Mouse (Mus musculus) hematopoietic stem cell, adult 5-6 weeks (primary cell): ENCODE measurements around the gene Prg3. TPM values are rescaled to one million over a fixed set of nuclear protein-coding genes. Genes with fewer than 3 reads are reported as not detected.

Experiments
- ATAC-seq, 2 experiments: fragments of 125-278 bp in 1 of 2; replicated peaks in 1 of 2; 2 replicates each; pipeline ENCODE4 v1.8.0; 2016 to 2017; ENCODE audit warnings: inconsistent platforms in 2 of 2, mild to moderate bottlenecking in 2 of 2, moderate number of reproducible peaks in 2 of 2, low read depth in 1 of 2, moderate TSS enrichment in 1 of 2; ENCODE audit not compliant: low FRiP score in 2 of 2, poor library complexity in 2 of 2, severe bottlenecking in 2 of 2, insufficient read depth in 1 of 2, low TSS enrichment in 1 of 2
- total RNA-seq: library from RNA; stranded (forward); fragments of 172-1452, 232-1000 nt; gene quantifications from 2 replicates; pipeline ENCODE4 v1.2.3, GENCODE M21; 2017

Prg3 gene
- total RNA-seq, 1 experiment from 2014 or later: 3.0 TPM

GRCm38 (mm10) chr2:84964111-84964801 is 23.8 kb upstream of the Prg3 start:
- ATAC-seq: no peak

DNA sequence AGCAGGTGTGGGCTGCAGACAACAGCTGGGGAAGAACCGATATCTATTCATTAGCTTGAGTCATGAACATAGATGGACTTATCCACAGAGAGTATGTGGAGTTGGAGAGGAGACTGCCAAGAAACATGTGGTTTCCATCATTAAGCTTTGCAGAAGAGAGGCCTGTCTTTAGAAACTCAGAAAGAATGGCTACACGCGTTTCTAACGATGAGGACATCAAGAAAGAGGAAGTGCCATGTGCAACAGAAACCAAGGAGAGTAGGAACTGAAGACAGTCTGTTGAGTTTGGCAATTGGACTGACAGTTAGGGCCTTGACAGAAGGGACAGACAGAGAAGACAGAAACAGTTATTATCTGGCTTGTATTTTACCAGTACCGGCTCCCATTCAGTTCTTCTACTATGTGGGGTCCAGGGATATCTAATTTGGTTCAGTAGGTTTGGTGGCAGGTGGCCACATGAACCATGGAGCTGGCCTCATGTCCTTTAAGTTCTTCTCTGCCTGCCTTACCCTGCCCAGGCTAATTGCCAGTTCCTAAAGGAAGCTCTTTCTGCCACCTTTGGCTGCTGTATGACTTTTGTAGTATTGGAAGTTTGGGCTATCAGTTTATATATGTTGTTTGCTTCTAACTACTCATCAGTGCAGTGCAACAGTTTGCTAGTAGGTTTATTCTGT is 20.6 kb upstream of the Prg3 start:
- peak; percentile 89 to 91 for ATAC-seq

GRCm38 (mm10) chr2:84975580-84975979 is 12.4 kb upstream of the Prg3 start:
- ATAC-seq: no peak

DNA sequence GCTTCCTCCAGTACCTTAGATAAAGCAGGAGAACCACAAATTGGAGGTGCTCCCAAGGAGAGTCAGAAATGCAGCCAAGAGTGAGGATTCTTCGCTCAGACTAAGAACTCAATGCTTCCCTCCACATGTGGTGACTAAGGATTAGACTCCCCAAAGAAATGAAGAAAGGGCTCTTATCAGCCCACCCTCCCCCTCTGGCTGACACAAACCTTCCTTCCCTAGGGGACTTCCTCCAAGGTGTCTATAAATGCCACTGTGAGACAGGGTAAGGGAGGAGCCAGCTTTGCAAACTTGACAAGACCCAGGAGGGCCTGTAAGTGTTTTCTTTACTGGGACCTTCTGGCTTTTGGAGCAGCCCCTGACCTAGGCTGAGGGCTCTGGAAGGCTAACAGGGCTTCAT is 7.8 kb upstream of the Prg3 start, which contains the start of gene Prg2:
TSS of gene Prg2 (plus strand) at position 274 of the 400 bp plus-strand sequence.
- ATAC-seq: peak; percentile 37 to 45; a peak in 3 of 4 replicates

- no peak for ATAC-seq
These were observed 8.4 kb downstream of the Prg3 start for GRCm38 (mm10) chr2:84996376-84996775.

DNA sequence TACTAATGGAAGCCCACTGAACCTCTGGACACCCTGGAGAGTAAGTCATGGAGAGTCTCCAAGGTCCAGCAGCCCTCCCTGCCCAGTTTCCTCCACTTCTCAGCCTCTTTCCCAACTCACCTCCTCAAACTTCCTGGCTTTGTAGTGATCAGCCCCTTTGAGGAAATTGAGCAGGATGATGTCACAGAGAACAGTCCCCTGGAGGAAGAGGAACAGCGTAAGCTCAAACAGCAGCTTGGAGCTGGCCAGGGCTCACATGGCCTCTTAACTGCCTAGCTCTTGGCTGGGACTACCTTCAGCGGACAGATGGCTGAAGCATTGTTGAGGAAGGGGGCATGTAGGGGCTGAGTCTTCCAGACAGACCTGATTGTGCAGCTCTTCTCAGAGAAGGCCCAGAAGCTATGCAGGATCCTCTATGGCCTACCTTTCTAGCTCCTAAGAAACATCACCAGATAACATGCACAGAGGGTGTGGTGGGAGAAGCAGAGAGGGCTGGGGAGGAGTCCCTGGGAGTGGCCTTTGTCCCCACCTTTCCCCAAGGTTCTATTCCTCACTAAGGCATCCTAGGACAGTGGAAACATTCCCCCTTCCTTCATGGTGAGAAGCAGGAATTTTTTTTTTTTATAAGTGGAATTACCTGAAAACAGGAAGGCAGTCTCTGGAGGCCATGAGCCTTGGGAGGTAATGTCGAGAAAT is 11.6 kb downstream of the Prg3 start:
- ATAC-seq: peak; percentile 18 to 74; a peak in 3 of 4 replicates

DNA sequence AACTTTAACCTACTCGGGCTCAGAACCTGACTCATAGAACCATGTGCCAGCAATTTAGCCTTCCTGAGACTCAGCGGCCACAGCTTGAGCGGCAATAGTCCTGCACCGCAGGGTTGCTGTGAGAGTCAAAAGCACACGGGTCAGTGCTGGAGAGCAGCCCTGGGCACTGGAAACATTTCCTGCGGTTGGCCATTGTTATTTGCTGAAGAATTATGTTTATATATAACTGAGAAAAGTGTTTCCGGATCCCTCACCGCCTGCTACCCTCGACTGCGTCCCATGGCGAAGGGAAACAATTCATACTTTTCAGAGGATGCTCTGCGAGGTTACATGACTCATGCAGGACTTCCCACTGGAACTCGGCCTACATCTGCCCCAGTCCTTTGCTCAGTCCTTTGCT is 13.5 kb downstream of the Prg3 start:
- no peak for ATAC-seq

DNA sequence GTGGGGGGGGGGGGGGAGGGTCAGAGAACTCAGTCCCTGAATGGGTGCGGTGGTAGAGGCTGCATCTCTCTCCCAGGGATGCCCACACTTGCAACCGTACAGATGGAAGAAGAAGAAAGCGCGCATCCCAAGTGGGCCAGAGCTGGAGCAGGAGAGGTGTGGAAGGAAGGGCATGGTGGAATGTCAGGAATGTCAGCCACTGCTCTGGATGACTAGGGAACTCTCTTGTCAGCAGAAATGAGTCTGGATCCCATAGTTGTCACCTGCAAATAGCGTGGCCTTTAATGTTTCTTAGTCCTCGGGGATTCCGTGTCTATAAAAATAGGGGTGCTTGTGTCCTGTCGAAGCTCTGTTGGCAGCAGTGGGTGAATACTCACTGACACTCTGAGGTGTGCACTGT is 14.6 kb downstream of the Prg3 start:
- no peak for ATAC-seq

DNA sequence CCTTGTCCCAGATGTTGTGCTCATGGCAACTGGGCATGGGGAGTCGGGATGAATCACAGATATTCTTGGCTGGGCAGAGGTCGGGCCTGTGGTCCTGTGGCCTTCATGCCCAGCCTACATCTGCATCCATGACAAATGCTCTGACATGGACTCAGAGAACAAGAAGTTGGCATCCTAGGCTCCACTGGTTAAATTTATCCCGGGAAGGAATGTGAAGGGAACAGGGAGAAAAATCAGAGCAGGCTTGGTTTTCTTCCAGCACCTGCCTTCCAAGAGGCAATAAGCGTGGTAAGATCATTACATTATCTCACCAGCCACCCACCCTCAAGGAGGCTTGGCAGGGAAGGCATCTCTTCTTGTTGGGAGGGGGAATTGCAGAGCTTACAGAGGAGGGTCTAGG is 16.3 kb downstream of the Prg3 start:
- no peak for ATAC-seq

DNA sequence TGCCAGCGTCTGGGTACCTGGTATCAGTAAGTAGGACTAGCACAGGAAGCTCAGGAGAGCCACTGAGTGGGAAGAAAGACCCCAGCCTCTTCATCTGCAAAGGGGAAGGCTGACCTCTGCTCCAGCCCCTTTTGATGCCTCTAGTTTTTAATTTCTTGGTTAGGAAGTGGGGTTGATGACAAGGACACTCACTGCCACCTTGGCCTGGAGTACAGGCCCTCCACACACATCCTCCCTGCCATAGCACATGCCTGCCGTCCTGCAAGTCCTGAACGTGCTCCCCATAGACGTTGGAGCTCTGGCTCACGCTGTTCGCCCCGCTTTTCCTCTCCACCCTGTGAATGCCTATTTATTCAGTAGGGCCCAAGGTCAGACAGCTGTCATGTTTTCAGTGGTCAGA is 18.6 kb downstream of the Prg3 start:
- no peak for ATAC-seq

- ATAC-seq: peak; percentile 57 to 59; a peak in 2 of 4 replicates
These were observed 19.7 kb downstream of the Prg3 start for GRCm38 (mm10) chr2:85007729-85008128.

- no peak for ATAC-seq
These were observed 21.2 kb downstream of the Prg3 start for GRCm38 (mm10) chr2:85009212-85009611.

DNA sequence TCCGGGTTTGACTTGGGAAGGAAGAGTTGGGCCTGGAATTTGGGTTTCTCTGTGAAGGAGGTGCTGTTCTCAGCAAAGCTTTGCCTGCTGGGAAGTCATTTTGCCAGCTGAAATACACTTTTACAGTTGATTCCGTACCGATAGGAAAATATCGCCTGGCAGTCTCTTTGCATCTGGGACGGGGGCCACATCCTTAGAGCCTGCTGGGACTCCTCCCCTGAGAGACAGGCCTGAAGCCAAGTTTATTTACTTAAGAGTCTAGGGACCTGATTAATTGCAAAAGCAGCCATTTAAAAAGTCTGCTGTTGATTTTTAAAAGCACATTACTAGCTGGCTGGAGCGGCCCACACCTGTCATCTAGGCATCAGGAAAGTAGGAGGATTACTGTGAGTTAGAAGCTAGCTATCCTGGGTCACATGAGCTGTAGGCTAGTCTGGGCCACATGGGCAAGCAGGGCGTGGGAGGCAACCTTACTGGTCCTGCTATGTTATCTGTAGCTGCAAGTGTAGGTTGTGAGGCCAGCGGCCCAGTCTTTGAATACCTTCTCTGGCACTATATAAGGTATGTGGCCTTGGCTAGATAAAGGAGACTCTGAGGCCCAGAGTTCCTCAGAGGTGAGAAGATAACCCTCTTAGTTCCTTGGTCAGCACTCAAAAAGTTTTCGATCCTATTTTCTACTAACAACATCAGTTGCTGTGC is 24.0 kb downstream of the Prg3 start:
- ATAC-seq: peak in 1 of 2 experiments; percentile 15; a peak in 1 of 4 replicates

GRCm38 (mm10) chr2:85012679-85013078 is 24.7 kb downstream of the Prg3 start:
- ATAC-seq: peak in 1 of 2 experiments; percentile 31; a peak in 1 of 4 replicates

- peak; percentile 27 to 37; a peak in 2 of 4 replicates for ATAC-seq
These were observed 26.0 kb downstream of the Prg3 start for GRCm38 (mm10) chr2:85013826-85014587.

DNA sequence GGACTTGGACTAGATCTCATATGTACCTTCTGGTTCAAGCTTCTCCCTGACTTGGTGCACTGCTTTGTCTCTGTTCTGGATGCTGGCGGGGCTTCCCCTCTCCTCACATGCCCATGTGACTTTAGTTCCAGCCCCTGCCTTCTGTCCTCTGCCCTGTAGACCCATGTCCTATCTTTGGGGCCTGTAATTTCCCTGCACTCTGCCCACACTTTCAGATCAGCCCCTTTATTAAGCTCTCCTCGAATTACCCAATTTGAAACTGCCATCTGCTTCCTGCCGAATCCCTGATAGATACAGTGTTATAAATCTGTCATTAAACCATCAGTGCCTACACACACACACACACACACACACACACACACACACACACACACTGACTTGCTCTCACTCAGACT is 26.6 kb downstream of the Prg3 start:
- ATAC-seq: peak; percentile 79 to 87

DNA sequence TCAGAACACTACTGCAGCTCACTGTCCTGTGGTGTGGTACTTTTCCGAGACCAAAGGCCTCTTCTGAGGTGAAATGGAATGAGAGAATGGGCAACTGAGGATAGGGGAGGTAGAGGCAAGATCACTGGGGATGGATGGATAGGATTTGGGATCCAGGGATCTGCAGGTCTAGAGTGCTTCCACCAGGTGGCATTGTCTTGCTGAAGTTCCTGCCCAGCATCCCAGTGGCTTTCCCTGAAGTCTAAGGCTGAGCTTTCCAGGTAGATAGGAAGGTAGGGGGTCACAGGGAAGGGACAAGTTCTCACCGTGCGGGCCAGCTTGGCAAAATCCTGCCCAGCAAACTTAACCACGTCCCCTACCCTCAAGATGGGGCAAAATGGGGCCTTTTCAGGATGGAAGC is 34.0 kb downstream of the Prg3 start:
- ATAC-seq: no peak
